Mouse (Mus musculus): ENCODE measurements around the gene Iah1.

GRCm38 (mm10) chr12:21340674-21341073 is 24.5 kb downstream of the Iah1 start:
- no peak for TF ChIP-seq POLR2AphosphoS2 (IDR thresholded peaks at IDR 0.05; ENCODE audit: insufficient read length, low read depth)
- TF ChIP-seq TCF12 (IDR thresholded peaks at IDR 0.05; ENCODE audit: insufficient read depth, poor library complexity, severe bottlenecking): no peak
- no peak for TF ChIP-seq POLR2A (IDR thresholded peaks at IDR 0.05; ENCODE audit: insufficient read length, low read depth)
- TF ChIP-seq SRF (IDR thresholded peaks at IDR 0.05; ENCODE audit: control insufficient read depth, insufficient read length, low read depth): no peak
- no peak for TF ChIP-seq MYOD1 (IDR thresholded peaks at IDR 0.05; ENCODE audit: control insufficient read depth in 1 of 3, insufficient read length in 2 of 3, low read depth in 2 of 3)
- no peak for TF ChIP-seq CEBPB (IDR thresholded peaks at IDR 0.05; ENCODE audit: insufficient read depth, poor library complexity, severe bottlenecking)
- TF ChIP-seq USF1 (IDR thresholded peaks at IDR 0.05; ENCODE audit: low read depth): no peak
- TF ChIP-seq REST (IDR thresholded peaks at IDR 0.05; ENCODE audit: insufficient read depth, insufficient read length): no peak
